Mouse (Mus musculus): ENCODE results near the gene Cuedc2. TPM values are rescaled to one million over a fixed set of nuclear protein-coding genes. Genes with fewer than 3 reads are reported as not detected.

Gene Cuedc2
- total RNA-seq, 2 experiments from 2014 or later, result 8.4 to 50.7 TPM

- ATAC-seq (replicated peaks; ENCODE audit: low FRiP score, poor library complexity, severe bottlenecking), result no peak
Measured at GRCm38 (mm10) chr19:46284686-46285085, 53.8 kb downstream of the Cuedc2 start.

- no peak for ATAC-seq (replicated peaks; ENCODE audit: low FRiP score, poor library complexity, severe bottlenecking)
Measured at GRCm38 (mm10) chr19:46282081-46282849, 56.2 kb downstream of the Cuedc2 start.

Other genes starting within 250 kb of the Cuedc2 start
- not detected in 2 replicates for gene Elovl3, start 206.8 kb downstream of the Cuedc2 start, total RNA-seq (2015; ENCODE audit: low replicate concordance)
- not detected in 2 replicates for gene Elovl3, start 206.8 kb downstream of the Cuedc2 start, total RNA-seq (2017; ENCODE audit: low replicate concordance)
- not detected in 2 replicates for gene Pitx3, start 190.4 kb downstream of the Cuedc2 start, total RNA-seq (2015; ENCODE audit: low replicate concordance)
- not detected in 2 replicates for gene Pitx3, start 190.4 kb downstream of the Cuedc2 start, total RNA-seq (2017; ENCODE audit: low replicate concordance)
- gene Gbf1, start 186.2 kb downstream of the Cuedc2 start, total RNA-seq (2015; ENCODE audit: low replicate concordance), result 28.8 and 30.6 TPM in 2 replicates
- gene Gbf1, start 186.2 kb downstream of the Cuedc2 start, total RNA-seq (2017; ENCODE audit: low replicate concordance), result 11.4 and 22.2 TPM in 2 replicates
- 1.1 and 1.7 TPM in 2 replicates for gene Nfkb2, start 34.4 kb downstream of the Cuedc2 start, total RNA-seq (2015; ENCODE audit: low replicate concordance)
- 1.2 and 1.9 TPM in 2 replicates for gene Nfkb2, start 34.4 kb downstream of the Cuedc2 start, total RNA-seq (2017; ENCODE audit: low replicate concordance)
- not detected in 2 replicates for gene Psd, start 11.5 kb downstream of the Cuedc2 start, total RNA-seq (2015; ENCODE audit: low replicate concordance)
- 2.8 TPM in 1 of 2 replicates, not detected in the other for gene Psd, start 11.5 kb downstream of the Cuedc2 start, total RNA-seq (2017; ENCODE audit: low replicate concordance)
- gene Fbxl15, start 10.5 kb downstream of the Cuedc2 start, total RNA-seq (2015; ENCODE audit: low replicate concordance), result not detected in 2 replicates
- gene Fbxl15, start 10.5 kb downstream of the Cuedc2 start, total RNA-seq (2017; ENCODE audit: low replicate concordance), result 2.2 TPM in 1 of 2 replicates, not detected in the other
- gene Mfsd13a, start 2.4 kb upstream of the Cuedc2 start, total RNA-seq (2015; ENCODE audit: low replicate concordance), result 4.6 and 6.1 TPM in 2 replicates
- gene Mfsd13a, start 2.4 kb upstream of the Cuedc2 start, total RNA-seq (2017; ENCODE audit: low replicate concordance), result 1.4 and 6.2 TPM in 2 replicates
- not detected in 2 replicates for gene 2310034G01Rik, start 11.6 kb upstream of the Cuedc2 start, total RNA-seq (2015; ENCODE audit: low replicate concordance)
- gene 2310034G01Rik, start 11.6 kb upstream of the Cuedc2 start, total RNA-seq (2017; ENCODE audit: low replicate concordance), result not detected in 2 replicates
- 66.7 and 75.0 TPM in 2 replicates for gene Actr1a, start 57.0 kb upstream of the Cuedc2 start, total RNA-seq (2015; ENCODE audit: low replicate concordance)
- 82.9 and 94.7 TPM in 2 replicates for gene Actr1a, start 57.0 kb upstream of the Cuedc2 start, total RNA-seq (2017; ENCODE audit: low replicate concordance)
- 3.6 and 5.9 TPM in 2 replicates for gene Sufu, start 58.2 kb upstream of the Cuedc2 start, total RNA-seq (2015; ENCODE audit: low replicate concordance)
- gene Sufu, start 58.2 kb upstream of the Cuedc2 start, total RNA-seq (2017; ENCODE audit: low replicate concordance), result 2.4 and 4.8 TPM in 2 replicates
- 4.2 and 9.4 TPM in 2 replicates for gene Trim8, start 163.0 kb upstream of the Cuedc2 start, total RNA-seq (2015; ENCODE audit: low replicate concordance)
- 5.5 and 7.7 TPM in 2 replicates for gene Trim8, start 163.0 kb upstream of the Cuedc2 start, total RNA-seq (2017; ENCODE audit: low replicate concordance)
- gene Arl3, start 234.5 kb upstream of the Cuedc2 start, total RNA-seq (2015; ENCODE audit: low replicate concordance), result 4.6 and 15.1 TPM in 2 replicates
- 6.7 and 24.4 TPM in 2 replicates for gene Arl3, start 234.5 kb upstream of the Cuedc2 start, total RNA-seq (2017; ENCODE audit: low replicate concordance)
- gene Sfxn2, start 234.7 kb upstream of the Cuedc2 start, total RNA-seq (2015; ENCODE audit: low replicate concordance), result 0.72 and 19.3 TPM in 2 replicates
- 0.98 and 5.8 TPM in 2 replicates for gene Sfxn2, start 234.7 kb upstream of the Cuedc2 start, total RNA-seq (2017; ENCODE audit: low replicate concordance)

Data from erythroid progenitor cell, adult 5-6 weeks (primary cell).